Mouse (Mus musculus): ENCODE measurements at regions not wholly inside any gene's neighbourhood (a gene's known extent, or its start where the extent isn't known, plus 50 kb on each side); places are given as distances from the start of the nearest gene placed in this dataset.
A peak's percentile ranks its signal among the peaks of the same experiment; 100 is the strongest.

DNA sequence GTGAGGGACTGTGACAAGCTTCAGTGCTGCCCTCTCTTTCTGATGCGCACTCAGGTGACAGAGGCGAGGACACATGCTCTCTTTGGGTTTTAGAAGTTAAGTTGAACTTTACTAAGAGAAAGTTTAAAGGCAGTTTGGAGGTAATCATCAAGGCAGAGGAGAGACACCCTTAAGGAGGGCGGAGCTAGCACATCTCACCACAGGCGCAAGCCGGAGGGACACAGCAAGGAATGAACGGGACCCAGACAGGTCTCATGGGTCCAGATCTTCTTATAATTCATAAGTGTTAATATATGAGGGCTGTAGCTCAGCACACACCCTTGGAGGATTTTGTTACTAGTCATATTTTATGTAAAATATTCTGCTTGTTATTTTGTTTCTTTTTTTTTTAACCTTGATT lies 518.8 kb upstream of the Adgrl2 start:
- no peak for DNase-seq (ENCODE audit: low spot score in 2 of 2)

GRCm38 (mm10) chr3:149508671-149509070 lies 518.3 kb upstream of the Adgrl2 start:
- DNase-seq (ENCODE audit: low spot score in 2 of 2): no peak

GRCm38 (mm10) chr3:149505692-149506091 lies 515.3 kb upstream of the Adgrl2 start:
- DNase-seq (ENCODE audit: low spot score in 2 of 2): no peak

DNA sequence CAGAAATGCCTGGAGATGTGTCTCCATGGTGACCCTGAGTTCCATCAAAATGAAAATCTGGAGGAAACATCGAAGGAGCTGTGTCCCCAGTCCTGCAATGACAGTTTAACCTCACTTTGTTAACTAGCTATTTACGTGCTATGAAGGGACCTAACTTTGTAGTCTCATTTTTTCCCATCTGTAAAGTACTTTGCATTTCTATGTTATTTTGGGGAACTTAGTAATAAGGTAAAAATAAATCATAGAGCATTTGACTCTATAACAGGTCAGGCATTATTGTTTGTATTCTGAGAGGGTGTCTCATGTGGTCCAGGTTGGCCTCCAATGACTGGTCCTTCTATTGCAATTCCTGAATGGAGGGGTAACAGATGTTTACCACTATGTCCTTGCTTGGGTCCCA lies 513.6 kb upstream of the Adgrl2 start:
- DNase-seq (ENCODE audit: low spot score in 2 of 2): no peak

DNA sequence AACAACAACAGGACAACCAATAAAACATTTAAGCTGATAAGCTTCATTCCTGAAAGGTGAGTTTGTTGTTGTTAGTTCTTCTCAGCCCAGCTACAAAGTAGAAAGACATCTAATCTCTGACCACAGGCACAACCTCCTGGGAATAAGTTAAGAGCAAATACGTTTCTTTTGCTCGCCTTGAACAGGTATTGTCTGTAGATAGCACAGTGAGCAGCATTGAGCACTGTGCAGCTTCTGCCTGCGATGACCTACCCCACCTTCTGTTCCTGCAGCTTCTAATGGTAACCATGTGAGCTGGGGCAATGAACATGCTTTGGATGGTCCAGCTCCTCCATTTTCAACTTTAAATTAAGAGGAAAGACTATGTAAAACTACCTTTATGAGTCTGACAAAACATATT lies 509.8 kb upstream of the Adgrl2 start:
- no peak for DNase-seq (ENCODE audit: low spot score in 2 of 2)

DNA sequence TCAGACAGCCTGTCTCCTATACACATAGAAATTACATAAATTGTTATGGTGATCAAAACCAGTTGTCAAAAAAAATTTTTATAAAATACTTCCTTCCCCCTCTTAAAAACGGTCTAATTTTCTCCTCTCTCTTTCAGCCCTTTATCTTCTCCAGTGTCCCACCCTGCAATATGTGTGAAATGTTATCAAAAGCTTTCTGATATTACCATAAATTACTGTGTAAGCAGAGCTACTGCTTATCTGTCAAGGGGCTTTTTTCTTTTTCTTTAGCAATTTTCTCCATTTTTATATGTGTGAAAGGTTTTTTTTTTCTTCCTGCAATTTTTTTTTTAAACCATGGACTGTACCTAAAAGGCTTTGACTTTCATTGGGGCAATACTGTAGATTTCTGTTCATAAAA lies 508.4 kb upstream of the Adgrl2 start:
- no peak for DNase-seq (ENCODE audit: low spot score in 2 of 2)

DNA sequence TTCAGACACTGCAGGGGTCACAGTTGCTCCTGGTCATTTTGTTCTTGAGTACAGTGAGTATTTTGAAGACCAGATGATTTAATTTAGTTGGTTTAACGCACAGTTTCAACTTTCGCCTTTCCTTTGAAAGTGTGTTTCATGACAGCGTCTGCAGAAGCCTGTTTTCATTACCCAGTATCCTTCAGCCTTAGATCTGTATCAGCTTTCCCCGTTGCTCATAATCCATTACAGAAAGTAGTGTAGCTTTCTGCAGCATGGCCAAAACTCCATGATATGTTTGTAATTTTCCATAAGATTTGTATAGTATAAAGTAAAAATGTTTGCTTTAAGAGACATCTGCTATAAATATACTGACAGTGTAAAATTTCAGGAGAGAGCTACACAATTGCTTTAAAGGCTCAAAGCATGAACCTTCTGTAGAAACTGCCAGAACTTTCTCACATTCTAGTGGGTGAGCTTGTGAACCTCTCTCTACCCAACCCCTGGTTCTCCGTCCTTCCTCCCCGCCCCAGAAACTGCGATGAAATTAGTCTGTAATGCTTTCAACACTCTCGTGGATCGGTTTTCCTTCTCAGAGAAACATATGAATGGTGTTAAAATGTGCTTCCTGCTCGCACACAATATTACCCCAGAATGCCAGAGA lies 506.6 kb upstream of the Adgrl2 start:
- no peak for DNase-seq (ENCODE audit: low spot score in 2 of 2)

DNA sequence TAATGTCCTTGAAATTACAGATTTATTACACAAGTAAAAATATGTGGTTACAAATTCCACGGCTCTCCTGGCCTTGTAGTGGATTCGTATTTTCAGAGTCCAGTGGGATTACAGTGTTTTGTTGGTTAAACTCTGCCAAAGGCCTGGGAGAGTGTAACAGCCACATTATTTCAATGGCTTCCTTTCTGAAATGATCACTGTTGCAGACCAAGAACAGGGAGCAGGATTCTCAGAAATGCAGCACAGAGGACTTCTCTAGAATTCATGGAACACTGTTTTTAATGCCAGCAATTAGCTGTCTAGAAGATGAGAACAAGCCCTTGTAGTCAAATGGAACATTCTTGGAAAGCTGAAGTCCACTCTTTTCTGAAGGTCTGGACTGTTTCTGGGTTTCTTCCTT lies 505.8 kb upstream of the Adgrl2 start:
- no peak for DNase-seq (ENCODE audit: low spot score in 2 of 2)

GRCm38 (mm10) chr3:149488147-149488546 lies 497.8 kb upstream of the Adgrl2 start:
- no peak for DNase-seq (ENCODE audit: low spot score in 2 of 2)

- DNase-seq (ENCODE audit: low spot score in 2 of 2): no peak
These were observed 495.1 kb upstream of the Adgrl2 start for GRCm38 (mm10) chr3:149485406-149485805.

GRCm38 (mm10) chr3:149484319-149484718 lies 494.0 kb upstream of the Adgrl2 start:
- no peak for DNase-seq (ENCODE audit: low spot score in 2 of 2)

DNA sequence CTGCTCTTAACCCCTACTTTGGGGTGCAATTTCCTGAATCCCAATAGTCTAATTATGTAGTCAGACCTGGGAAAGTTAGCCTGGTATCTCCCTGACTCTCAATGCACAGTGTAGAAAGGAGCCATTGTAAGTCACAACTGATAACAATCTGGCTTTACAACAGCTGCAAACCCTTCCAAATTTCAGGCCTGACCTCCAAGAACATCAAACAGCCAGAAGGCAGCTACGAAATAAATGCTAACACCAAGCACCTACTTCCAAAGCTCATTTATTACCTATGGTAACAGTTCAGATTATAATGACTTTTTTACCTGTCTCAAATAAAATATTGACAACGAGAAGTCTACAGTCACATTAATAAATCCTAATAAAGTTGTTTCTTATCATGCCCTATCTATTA lies 485.8 kb upstream of the Adgrl2 start:
- no peak for DNase-seq (ENCODE audit: low spot score in 2 of 2)

GRCm38 (mm10) chr3:149466973-149467372 lies 476.6 kb upstream of the Adgrl2 start:
- DNase-seq (ENCODE audit: low spot score in 2 of 2): no peak

GRCm38 (mm10) chr3:149464603-149465002 lies 474.2 kb upstream of the Adgrl2 start:
- no peak for DNase-seq (ENCODE audit: low spot score in 2 of 2)

GRCm38 (mm10) chr3:149462121-149462541 lies 471.8 kb upstream of the Adgrl2 start:
- no peak for DNase-seq (ENCODE audit: low spot score in 2 of 2)

DNA sequence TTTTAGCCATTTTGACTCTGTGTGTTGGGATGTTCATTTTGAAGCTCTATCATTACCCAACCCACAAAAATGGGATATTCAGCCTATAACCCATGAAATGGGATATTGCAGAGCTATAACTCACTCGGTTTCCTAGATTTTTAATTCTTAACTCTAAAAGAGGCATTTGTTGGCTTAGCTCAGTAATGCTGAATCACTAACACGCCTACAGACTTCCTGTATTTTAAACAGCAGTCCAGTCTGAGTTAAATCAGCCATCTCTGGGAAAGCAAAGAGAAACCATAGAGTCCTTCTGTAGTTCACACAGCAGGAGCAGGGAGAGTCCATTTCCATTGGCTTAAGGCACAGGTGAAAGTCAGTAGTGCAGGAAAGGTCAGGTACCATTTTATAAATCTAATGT lies 471.3 kb upstream of the Adgrl2 start:
- DNase-seq (ENCODE audit: low spot score in 2 of 2): no peak

DNA sequence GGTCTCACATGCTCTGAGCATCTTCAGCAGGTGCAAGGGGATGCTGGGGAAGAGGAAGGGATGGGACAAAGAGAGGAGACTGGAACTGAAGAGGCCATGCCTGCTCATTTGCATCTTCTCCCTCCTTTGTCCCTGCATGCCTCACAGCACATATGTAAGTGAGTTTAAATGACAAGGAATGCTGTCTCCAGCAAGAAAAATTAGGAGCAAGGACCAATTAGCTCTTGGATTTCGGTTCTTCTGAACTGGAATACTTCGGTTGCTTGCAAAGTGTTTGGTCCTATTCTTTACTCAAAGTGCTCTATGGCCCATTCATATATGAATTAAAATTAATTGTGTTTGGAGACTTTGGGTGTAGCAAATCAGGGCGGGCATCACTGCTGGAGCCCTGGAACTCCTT lies 459.0 kb upstream of the Adgrl2 start:
- no peak for DNase-seq (ENCODE audit: low spot score in 2 of 2)

- no peak for DNase-seq (ENCODE audit: low spot score in 2 of 2)
These were observed 455.7 kb upstream of the Adgrl2 start for GRCm38 (mm10) chr3:149445991-149446564.

GRCm38 (mm10) chr3:149444854-149445577 lies 454.7 kb upstream of the Adgrl2 start:
- peak in 1 of 2 experiments; percentile 55 for DNase-seq (ENCODE audit: low spot score in 2 of 2)

DNA sequence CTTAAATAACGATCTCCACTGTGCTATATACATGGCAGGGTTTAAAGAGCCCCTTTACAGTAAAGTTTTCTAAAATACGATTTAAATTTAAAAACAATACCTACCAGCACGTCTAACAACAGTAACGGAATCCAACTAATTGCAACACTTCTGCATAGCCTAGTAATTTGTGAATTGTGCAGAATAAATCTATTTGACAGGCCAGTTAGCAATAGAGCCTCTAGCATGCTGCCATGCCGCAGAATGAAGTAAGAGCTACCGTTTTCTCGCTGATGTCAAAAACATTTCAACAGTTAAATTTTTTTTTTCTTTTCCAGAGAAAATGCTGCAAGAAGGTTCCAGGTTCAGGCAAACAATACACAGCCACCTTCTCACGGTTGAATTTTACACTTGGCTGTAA lies 454.0 kb upstream of the Adgrl2 start:
- DNase-seq (ENCODE audit: low spot score in 2 of 2): no peak

GRCm38 (mm10) chr3:149441227-149441626 lies 450.9 kb upstream of the Adgrl2 start:
- no peak for DNase-seq (ENCODE audit: low spot score in 2 of 2)

- DNase-seq (ENCODE audit: low spot score in 2 of 2): no peak
These were observed 447.4 kb upstream of the Adgrl2 start for GRCm38 (mm10) chr3:149437763-149438162.

DNA sequence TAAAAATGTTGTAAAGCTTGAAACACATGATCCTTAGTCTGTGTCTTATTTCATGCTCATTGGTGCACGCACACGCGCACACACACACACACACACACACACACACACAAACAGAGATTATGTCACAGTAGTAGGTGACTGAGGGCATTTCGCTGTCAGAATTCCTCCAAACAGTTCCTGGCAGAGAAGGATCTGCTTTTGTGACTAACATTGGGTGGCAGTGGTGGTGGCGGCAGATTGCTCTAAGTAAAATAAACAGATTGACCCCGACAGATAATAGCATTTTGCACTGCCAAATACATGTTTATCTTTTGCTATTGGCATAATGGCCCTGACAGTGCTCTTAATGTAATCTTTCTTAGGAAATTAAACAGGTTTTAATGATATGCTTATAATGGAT lies 446.6 kb upstream of the Adgrl2 start:
- DNase-seq (ENCODE audit: low spot score in 2 of 2): no peak

Data from layer of hippocampus, adult 18-20 months (tissue).